Mouse (Mus musculus) spleen, adult 2 months (tissue): ENCODE measurements around the gene Ccdc70.

Source experiments
- CTCF ChIP-seq: fragments of 200-500 bp; IDR thresholded peaks from 2 replicates; pipeline ENCODE4 v1.5.1; 2011; ENCODE audit warnings: mild to moderate bottlenecking, inconsistent platforms; ENCODE audit not compliant: insufficient read depth, insufficient read length, insufficient replicate concordance; ENCODE audit errors: extremely low read depth
- POLR2A ChIP-seq: fragments of 200-500 bp; IDR thresholded peaks from 2 replicates; pipeline ENCODE4 v1.6.1; 2011; ENCODE audit warnings: low read depth, low read length, inconsistent platforms

DNA sequence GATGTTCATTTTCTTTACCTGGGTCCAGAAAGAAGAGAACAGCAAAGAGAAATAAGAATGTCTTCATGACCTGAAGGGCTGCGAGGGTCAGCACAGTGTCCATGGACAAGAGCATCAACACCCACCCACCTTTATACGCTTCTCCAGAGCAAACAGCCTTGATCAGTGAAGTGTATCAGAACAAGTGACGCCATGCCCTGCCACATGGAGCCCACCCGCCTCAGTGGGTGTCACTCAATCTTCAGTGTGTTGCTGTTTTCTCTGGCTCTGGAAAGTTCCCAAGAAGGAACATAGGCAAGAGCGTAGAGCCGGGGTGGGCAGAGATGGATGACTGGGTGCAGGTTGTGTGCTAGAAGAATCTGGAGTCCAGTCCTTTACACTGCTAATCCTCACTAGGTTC, 37.0 kb upstream of the Ccdc70 start, which contains the start of gene Defb15:
- no peak for TF ChIP-seq CTCF
- no peak for TF ChIP-seq POLR2A
